Mouse (Mus musculus): Measurements from ENCODE around the gene Mgat4d.
A peak's percentile ranks its signal among the peaks of the same experiment; 100 is the strongest.
"Not testable (repeated sequence)": the region's sequence is repeated elsewhere in the genome, so short reads cannot be mapped to it uniquely, and the experiment has no call there.

Mgat4d gene

GRCm38 (mm10) chr8:83348263-83348662 lies at the start of gene Mgat4d:
TSS of gene Mgat4d (plus strand) at chr8:83348471.
- no peak for DNase-seq (ENCODE audit: extremely low read depth, insufficient read length, low spot score)

GRCm38 (mm10) chr8:83300135-83300534 lies 48.1 kb upstream of the Mgat4d start:
- DNase-seq (ENCODE audit: extremely low read depth, insufficient read length, low spot score), result no peak

GRCm38 (mm10) chr8:83304946-83305345 lies 43.3 kb upstream of the Mgat4d start:
- DNase-seq (ENCODE audit: extremely low read depth, insufficient read length, low spot score), result no peak

GRCm38 (mm10) chr8:83309836-83310235 lies 38.4 kb upstream of the Mgat4d start:
- DNase-seq (ENCODE audit: extremely low read depth, insufficient read length, low spot score), result peak; percentile 62

GRCm38 (mm10) chr8:83315084-83315483 lies 33.2 kb upstream of the Mgat4d start:
- not testable (repeated sequence) for DNase-seq (ENCODE audit: extremely low read depth, insufficient read length, low spot score)

- DNase-seq (ENCODE audit: extremely low read depth, insufficient read length, low spot score), result no peak
Measured at GRCm38 (mm10) chr8:83315691-83316090, 32.6 kb upstream of the Mgat4d start.

- DNase-seq (ENCODE audit: extremely low read depth, insufficient read length, low spot score), result no peak
Measured at GRCm38 (mm10) chr8:83320543-83320942, 27.7 kb upstream of the Mgat4d start.

GRCm38 (mm10) chr8:83322374-83322773 lies 25.9 kb upstream of the Mgat4d start:
- no peak for DNase-seq (ENCODE audit: extremely low read depth, insufficient read length, low spot score)

- no peak for DNase-seq (ENCODE audit: extremely low read depth, insufficient read length, low spot score)
Measured at GRCm38 (mm10) chr8:83323056-83323455, 25.2 kb upstream of the Mgat4d start.

GRCm38 (mm10) chr8:83327889-83328288 lies 20.4 kb upstream of the Mgat4d start:
- DNase-seq (ENCODE audit: extremely low read depth, insufficient read length, low spot score), result no peak

- DNase-seq (ENCODE audit: extremely low read depth, insufficient read length, low spot score), result no peak
Measured at GRCm38 (mm10) chr8:83331567-83331898, 16.7 kb upstream of the Mgat4d start.

GRCm38 (mm10) chr8:83331899-83332697 lies 16.2 kb upstream of the Mgat4d start, which contains the start of gene Elmod2:
TSS of gene Elmod2 (minus strand) at chr8:83332486.
- DNase-seq (ENCODE audit: extremely low read depth, insufficient read length, low spot score), result peak; percentile 95

- no peak for DNase-seq (ENCODE audit: extremely low read depth, insufficient read length, low spot score)
Measured at GRCm38 (mm10) chr8:83332864-83333263, 15.4 kb upstream of the Mgat4d start.

- DNase-seq (ENCODE audit: extremely low read depth, insufficient read length, low spot score), result no peak
Measured at GRCm38 (mm10) chr8:83342076-83342475, 6.2 kb upstream of the Mgat4d start.

GRCm38 (mm10) chr8:83342693-83343092 lies 5.6 kb upstream of the Mgat4d start:
- DNase-seq (ENCODE audit: extremely low read depth, insufficient read length, low spot score), result no peak

- DNase-seq (ENCODE audit: extremely low read depth, insufficient read length, low spot score), result no peak
Measured at GRCm38 (mm10) chr8:83351315-83351714, 3.0 kb downstream of the Mgat4d start.

GRCm38 (mm10) chr8:83363156-83363769 lies 15.0 kb downstream of the Mgat4d start:
- no peak for DNase-seq (ENCODE audit: extremely low read depth, insufficient read length, low spot score)

GRCm38 (mm10) chr8:83377231-83377630 lies 29.0 kb downstream of the Mgat4d start:
- DNase-seq (ENCODE audit: extremely low read depth, insufficient read length, low spot score), result no peak

- DNase-seq (ENCODE audit: extremely low read depth, insufficient read length, low spot score), result no peak
Measured at GRCm38 (mm10) chr8:83380141-83380540, 31.9 kb downstream of the Mgat4d start.

- DNase-seq (ENCODE audit: extremely low read depth, insufficient read length, low spot score), result no peak
Measured at GRCm38 (mm10) chr8:83381016-83381415, 32.7 kb downstream of the Mgat4d start.

- DNase-seq (ENCODE audit: extremely low read depth, insufficient read length, low spot score), result no peak
Measured at GRCm38 (mm10) chr8:83382850-83383249, 34.6 kb downstream of the Mgat4d start.

GRCm38 (mm10) chr8:83389316-83390005 lies 41.2 kb downstream of the Mgat4d start, which contains the start of gene Clgn:
TSS of gene Clgn (plus strand) at chr8:83389867.
- DNase-seq (ENCODE audit: extremely low read depth, insufficient read length, low spot score), result no peak
